Mouse (Mus musculus): ENCODE results near the gene Loxl1.
A peak's percentile ranks its signal among the peaks of the same experiment; 100 is the strongest.
"Not testable (repeated sequence)": the region's sequence is repeated elsewhere in the genome, so short reads cannot be mapped to it uniquely, and the experiment has no call there.

The Loxl1 gene

GRCm38 (mm10) chr9:58250730-58251129 lies 62.3 kb downstream of the Loxl1 start:
- not testable (repeated sequence) for DNase-seq (ENCODE audit: low spot score in 2 of 2)

- DNase-seq (ENCODE audit: low spot score in 2 of 2) = no peak
Observed at GRCm38 (mm10) chr9:58250322-58250721, 62.7 kb downstream of the Loxl1 start.

- DNase-seq (ENCODE audit: low spot score in 2 of 2) = peak; percentile 54 to 69
Observed at GRCm38 (mm10) chr9:58249592-58250192, 63.3 kb downstream of the Loxl1 start, which contains the start of gene Pml. Gene Pml, minus strand, starts transcription at chr9:58249786.

GRCm38 (mm10) chr9:58248746-58249413 lies 64.1 kb downstream of the Loxl1 start:
- DNase-seq (ENCODE audit: low spot score in 2 of 2) = no peak

- DNase-seq (ENCODE audit: low spot score in 2 of 2) = peak; percentile 65 to 86
Observed at GRCm38 (mm10) chr9:58247064-58247759, 65.8 kb downstream of the Loxl1 start.

- DNase-seq (ENCODE audit: low spot score in 2 of 2) = no peak
Observed at GRCm38 (mm10) chr9:58246083-58246591, 66.8 kb downstream of the Loxl1 start.

GRCm38 (mm10) chr9:58243696-58244095 lies 69.3 kb downstream of the Loxl1 start:
- DNase-seq (ENCODE audit: low spot score in 2 of 2) = no peak

- peak in 1 of 2 experiments; percentile 56 for DNase-seq (ENCODE audit: low spot score in 2 of 2)
Observed at GRCm38 (mm10) chr9:58242696-58243095, 70.3 kb downstream of the Loxl1 start.

- no peak for DNase-seq (ENCODE audit: low spot score in 2 of 2)
Observed at GRCm38 (mm10) chr9:58241780-58242485, 71.1 kb downstream of the Loxl1 start.

All from frontal cortex, postnatal 36 days (tissue).